Mouse (Mus musculus) CD4-positive helper T cell, adult 2 months (primary cell): ENCODE results near the gene 9130019O22Rik.
"Not testable (repeated sequence)": the region's sequence is repeated elsewhere in the genome, so short reads cannot be mapped to it uniquely, and the experiment has no call there.

Experiments
- DNase-seq: peaks from one replicate; pipeline ENCODE4 v3.0.0-alpha.2; 2012; ENCODE audit warnings: low read depth, missing footprints, low spot score

9130019O22Rik gene

GRCm38 (mm10) chr7:127342332-127342731 is 44.6 kb downstream of the 9130019O22Rik start:
- DNase-seq: peak; percentile 68

- DNase-seq: not testable (repeated sequence)
These were observed 45.1 kb downstream of the 9130019O22Rik start for GRCm38 (mm10) chr7:127341861-127342260.

- no peak for DNase-seq
These were observed 45.6 kb downstream of the 9130019O22Rik start for GRCm38 (mm10) chr7:127341356-127341755.

GRCm38 (mm10) chr7:127337636-127338035 is 49.3 kb downstream of the 9130019O22Rik start:
- DNase-seq: no peak

- no peak for DNase-seq
These were observed 51.4 kb downstream of the 9130019O22Rik start for GRCm38 (mm10) chr7:127335604-127336003.

GRCm38 (mm10) chr7:127333240-127333639 is 53.7 kb downstream of the 9130019O22Rik start:
- no peak for DNase-seq
